Mouse (Mus musculus) T-helper 1 cell (primary cell): ENCODE data around the gene Shb.
"Not testable (repeated sequence)": the region's sequence is repeated elsewhere in the genome, so short reads cannot be mapped to it uniquely, and the experiment has no call there.

Experiments used
- in situ Hi-C: fragments of 300-600 bp; cut with MboI, MseI; formaldehyde crosslinking; loops from one replicate; pipeline ENCODE4 v1.15.1; 2025; ENCODE audit warnings: high pct_unique_total_duplicates

Gene Shb

DNA sequence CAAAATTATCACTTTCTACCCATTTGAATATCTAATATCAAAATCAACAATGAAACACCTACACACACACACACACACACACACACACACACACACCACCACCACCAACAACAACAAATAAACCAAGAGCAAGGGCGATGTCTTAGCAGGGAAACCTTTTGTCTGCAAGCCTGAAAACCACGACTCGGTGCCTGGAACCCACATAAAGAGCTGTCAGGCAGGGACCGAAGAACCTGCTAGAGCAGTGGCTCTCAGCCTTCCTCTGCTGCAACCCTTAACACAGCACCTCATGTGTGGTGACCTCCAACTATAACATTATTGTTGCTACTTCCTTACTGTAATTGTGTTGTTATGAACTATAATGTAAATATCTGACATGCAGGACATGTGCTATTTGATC lies 130.0 kb downstream of the Shb start:
- in situ Hi-C loops: no loop called here

DNA sequence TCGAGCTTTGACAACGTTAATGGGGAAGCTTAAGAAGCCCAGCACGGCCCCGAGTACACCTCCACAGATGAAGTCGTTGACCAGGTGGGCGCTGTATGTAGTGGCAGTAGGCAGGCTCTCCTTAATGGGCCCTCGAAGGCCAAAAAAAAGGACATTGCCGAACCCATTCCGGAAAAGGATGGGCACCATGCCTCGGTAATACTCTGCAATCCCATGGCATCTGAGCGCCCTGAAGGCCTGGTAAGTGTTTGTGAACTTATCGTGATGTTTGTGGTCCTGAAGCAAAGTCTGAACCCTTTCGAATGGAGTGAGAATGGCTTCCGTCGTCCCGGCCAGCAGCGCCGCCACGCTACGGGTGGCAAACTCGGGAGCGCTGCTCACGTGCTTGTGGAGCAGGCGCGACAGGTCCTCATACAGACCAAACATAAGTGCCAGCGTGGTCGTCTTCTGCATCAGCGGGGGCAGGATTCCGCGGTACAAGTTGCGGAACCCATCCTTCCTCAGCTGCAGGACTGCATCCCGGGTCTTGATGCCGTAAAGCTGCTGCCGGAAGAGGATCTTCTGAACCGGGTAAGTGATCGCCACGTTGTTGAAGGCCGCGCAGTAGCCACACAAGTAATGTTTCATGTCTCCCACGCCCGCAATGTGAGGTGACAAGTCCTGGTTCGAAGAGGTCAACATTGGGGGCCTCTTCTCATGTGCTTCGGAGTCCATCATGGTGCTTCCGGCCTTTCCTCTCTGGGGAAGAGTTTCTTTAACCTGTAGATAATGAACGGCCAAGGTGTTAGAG lies 132.7 kb downstream of the Shb start:
- in situ Hi-C loops: no loop called here

GRCm38 (mm10) chr4:45398315-45398714 lies 134.0 kb downstream of the Shb start:
- in situ Hi-C loops: not testable (repeated sequence)

DNA sequence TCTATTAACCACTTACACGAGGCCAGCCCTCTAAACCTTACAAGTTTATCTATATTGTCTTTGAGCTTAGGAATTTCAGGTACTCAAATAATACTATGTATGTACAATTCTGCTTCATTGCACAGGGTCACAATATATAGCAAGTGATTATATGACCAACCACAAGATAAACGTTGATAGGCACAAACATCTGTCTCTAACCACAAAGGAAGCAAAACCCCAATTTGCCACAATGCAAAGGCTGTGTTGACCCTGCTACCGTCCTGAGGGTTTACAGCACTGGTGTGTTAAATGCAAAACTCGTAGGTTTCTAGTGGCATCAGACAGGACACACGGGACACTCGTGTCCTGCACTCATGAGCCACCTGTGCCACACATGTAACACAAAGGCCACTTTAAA lies 136.1 kb downstream of the Shb start:
- in situ Hi-C loops: not testable (repeated sequence)

- in situ Hi-C loops: no loop called here
These were observed 138.6 kb downstream of the Shb start for GRCm38 (mm10) chr4:45393658-45394057.

GRCm38 (mm10) chr4:45392994-45393393 lies 139.3 kb downstream of the Shb start:
- in situ Hi-C loops: no loop called here

- in situ Hi-C loops: no loop called here
These were observed 139.7 kb downstream of the Shb start for GRCm38 (mm10) chr4:45392572-45392971.

DNA sequence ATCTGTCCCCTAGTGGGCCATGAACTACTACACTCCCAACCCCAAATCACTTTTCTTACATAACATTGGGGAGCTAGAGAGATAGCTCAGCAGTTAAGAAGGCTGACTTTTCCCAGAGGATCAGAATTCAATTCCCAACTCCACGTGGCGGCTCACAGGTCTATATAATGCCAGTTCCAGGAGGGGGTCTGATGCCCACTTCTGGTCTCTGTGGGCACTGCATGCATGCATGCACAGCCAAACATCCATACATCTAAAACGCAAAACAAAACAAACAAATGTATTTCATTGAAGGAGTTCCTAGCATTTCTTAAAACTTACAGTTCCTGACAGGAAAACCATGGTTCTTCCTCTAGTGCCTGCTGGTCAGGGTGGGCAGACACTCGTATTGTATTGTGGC lies 140.2 kb downstream of the Shb start:
- in situ Hi-C loops: no loop called here

DNA sequence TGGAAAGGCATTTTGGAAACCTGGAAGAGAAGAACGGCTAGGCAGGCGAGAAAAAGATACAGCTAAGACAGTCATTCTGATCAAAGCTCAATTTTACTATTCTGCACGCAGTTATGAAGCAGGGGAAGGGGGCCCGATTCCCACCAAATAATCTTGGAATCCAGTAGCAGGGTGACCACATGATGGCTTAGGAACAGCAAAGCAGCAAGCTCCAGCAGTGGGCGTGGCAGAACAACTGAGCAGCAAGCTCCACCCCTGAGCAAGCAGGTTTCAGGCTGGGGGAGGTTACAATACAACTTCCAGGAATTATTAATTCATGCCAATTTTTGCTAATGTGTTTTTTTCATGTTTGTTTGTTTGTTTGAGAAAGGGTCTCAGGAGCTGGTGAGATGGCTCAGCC lies 145.0 kb downstream of the Shb start:
- in situ Hi-C loops: not testable (repeated sequence)

DNA sequence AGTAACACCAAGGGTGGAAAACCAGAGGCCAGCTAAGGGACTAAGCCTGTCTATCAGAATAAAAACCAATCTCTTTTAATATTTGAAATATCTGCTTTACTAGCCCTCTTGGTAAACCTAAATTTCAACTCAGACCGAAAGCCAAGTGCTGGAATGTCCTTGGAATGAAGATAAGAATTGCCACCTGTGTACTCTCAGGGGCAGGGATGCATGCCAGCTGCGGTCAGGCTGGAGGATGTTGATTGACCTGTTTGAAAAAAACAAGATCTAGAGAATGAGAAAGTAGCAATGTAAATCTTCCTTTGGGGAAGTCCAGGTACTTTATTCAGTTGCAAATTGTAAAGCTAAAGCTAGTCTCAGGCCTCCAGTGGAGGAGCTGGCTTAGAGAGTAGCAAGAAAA lies 150.1 kb downstream of the Shb start:
- in situ Hi-C loops: not testable (repeated sequence)

DNA sequence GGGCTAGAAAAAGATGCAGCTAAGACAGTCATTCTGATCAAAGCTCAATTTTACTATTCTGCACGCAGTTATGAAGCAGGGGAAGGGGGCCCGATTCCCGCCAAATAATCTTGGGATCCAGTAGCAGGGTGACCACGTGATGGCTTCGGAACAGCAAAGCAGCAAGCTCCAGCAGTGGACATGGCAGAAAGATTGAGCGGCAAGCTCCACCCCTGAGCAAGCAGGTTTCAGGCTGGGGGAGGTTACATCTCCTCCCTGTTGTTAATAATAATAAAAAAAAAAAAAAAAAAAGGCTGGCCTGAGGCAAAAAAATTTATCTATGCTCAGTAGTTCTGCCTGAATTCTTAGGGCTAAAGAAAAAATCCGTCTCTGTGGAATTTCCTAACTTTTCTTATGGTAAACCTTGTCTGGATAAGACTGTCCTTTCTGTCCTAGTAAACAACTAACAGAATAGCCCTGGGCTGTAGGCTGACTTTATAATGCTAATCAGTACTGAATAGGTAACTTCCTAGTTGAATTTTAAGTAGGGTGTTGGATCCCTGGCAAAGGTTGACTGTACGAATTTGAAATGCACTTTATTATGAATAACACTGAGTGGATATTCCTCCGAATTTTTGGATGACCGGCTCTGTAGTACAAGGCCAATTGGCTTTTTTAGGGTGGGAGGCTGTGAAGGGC lies 151.2 kb downstream of the Shb start:
- in situ Hi-C loops: not testable (repeated sequence)

GRCm38 (mm10) chr4:45376573-45376972 lies 155.7 kb downstream of the Shb start:
- in situ Hi-C loops: no loop called here

GRCm38 (mm10) chr4:45374879-45375278 lies 157.4 kb downstream of the Shb start:
- in situ Hi-C loops: no loop called here
